Mouse (Mus musculus) ES-CJ7 (cell line): Measurements from ENCODE around the gene Dhx34.

Source experiments
- DNase-seq: peaks from one replicate; pipeline ENCODE4 v3.0.0; 2011; ENCODE audit warnings: low read depth, low spot score

Gene Dhx34

GRCm38 (mm10) chr7:16210862-16211365, 10.9 kb downstream of the Dhx34 start:
- no peak for DNase-seq

DNA sequence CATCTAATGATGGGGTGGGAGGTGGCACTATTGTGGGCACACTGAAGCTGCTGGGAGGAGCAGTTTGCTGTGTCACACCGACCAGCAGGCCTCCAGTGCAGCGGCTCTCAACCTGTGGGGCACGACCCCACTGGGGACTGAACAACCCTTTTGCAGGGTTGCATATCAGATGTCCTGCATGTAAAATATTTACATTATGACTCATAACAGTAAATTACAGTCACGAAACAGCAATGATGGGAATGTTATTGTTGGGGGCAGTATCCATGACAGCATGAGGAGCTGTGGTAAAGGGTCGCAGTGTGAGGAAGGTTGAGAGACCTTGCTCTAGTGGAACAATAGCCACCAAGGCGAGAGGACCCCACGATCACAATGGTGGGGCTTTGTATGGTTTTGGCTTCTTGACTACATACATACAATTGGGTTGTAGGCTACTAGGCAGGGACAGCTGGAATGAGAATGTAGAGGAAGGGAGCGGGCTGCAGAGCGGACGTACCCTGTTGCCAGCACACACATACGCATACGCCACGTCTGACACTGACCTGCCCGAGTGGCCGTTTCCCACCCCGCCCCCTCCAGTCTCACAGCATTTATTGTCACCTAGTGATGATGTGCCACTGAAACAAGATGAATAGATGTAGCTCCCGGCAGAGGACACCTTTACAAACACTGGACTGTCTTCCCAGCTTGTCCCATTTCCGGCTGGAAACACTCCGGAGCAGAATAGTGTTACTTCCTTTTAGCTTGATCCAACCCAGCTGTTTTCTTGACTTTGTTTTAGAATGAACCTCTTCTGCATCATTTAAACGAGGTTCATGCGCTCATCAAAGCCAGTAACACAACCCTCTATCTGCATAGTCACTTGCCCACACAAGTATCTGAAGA, 12.8 kb downstream of the Dhx34 start:
- no peak for DNase-seq

GRCm38 (mm10) chr7:16207496-16207895, 14.3 kb downstream of the Dhx34 start:
- no peak for DNase-seq

DNA sequence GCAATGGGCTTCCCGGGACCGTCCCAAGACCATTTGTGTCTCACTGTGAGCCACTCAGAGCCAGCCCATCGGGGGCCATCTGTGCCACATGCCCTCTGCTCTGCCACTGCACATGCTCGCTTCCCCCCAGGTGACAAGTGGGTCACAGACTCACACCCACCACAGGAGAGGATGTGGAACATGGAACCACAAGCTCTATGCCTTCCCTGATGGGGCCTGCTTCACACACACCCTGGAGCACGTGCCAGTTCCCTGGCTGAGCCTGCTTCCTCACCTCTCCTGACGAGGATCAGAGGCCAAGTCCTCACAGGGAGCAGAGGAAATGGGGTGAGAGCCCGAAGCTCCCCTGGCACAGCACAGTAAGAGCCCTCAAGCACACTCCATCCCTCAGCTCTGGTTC, 14.8 kb downstream of the Dhx34 start:
- no peak for DNase-seq

DNA sequence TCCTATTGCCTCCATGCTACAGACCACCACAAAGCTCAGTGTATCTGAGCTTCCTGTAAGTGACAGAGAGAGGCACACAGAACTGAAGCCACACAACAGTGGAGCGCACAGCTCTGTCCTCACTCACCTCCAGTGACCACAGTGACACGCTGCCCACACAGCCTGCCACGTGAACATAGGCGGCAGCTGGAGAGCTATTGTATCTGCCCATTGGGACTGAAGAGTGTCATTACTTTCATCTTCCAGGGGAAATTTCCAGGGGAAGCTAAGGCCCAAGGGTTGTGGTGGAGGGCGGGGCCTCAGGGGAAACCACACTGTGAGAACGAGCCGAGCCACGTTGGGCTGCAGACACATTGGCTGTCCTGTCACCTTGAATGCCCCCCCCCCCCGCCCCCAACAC, 17.0 kb downstream of the Dhx34 start:
- no peak for DNase-seq

DNA sequence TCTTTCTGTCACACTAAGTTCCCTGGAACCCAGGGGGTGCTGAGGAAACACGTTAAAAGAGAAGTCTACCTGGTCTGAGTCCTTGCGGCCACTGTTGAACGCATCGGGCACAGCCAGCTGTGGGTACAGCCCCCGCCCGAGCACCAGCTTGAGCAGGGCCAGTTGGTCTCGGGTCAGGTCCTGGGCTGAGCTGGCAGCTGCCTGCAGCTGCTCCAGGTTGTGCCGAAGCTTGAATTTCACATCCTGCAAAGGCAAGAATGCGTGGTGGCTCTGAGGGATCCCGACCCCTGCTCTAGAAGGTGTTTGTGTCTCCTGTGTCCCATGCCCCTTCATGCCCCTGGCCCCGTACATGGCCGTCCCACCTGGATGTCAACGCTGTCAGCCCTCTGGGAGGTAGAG, 18.3 kb downstream of the Dhx34 start:
- no peak for DNase-seq

DNA sequence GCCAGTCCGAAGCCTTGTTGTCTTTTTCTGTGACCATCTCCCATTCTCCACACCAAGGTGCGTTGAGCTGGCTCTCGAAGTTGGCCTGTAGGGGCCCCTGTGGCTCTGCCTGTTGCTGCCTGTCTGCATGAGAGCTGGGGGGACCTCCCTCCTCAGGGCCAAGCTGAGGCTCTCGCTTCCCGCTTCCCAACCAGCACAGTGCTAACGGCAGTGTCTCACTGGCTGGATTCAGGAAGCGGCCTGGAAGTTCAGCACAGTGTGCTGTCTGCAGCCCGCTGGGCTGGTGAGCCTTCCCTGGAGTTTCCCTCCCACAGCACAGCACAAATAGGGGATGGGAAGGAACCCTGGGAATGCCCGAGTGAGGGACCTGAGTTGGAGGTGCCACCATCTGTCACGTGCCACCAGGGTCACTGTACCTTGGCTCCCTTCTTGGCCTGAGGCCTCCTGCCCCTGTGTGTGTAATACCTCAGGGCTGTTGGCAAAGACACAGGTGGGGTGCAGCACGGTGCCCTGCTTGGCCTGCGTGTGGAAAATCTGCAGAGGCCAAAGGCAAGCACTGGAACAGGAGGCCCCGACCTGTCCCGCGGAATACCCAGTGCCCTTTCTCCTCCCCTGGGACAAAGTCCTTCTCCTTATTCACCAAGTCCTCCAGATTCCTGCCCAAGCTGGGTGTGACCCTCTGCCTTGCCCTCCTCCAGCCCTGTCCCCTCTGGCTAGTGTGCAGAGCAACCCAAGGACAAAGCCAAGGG, 18.9 kb downstream of the Dhx34 start:
- DNase-seq: no peak

GRCm38 (mm10) chr7:16201136-16201535, 20.7 kb downstream of the Dhx34 start:
- no peak for DNase-seq

- no peak for DNase-seq
Observed at GRCm38 (mm10) chr7:16198540-16198939, 23.3 kb downstream of the Dhx34 start.

- DNase-seq: no peak
Observed at GRCm38 (mm10) chr7:16197166-16197565, 24.7 kb downstream of the Dhx34 start.

DNA sequence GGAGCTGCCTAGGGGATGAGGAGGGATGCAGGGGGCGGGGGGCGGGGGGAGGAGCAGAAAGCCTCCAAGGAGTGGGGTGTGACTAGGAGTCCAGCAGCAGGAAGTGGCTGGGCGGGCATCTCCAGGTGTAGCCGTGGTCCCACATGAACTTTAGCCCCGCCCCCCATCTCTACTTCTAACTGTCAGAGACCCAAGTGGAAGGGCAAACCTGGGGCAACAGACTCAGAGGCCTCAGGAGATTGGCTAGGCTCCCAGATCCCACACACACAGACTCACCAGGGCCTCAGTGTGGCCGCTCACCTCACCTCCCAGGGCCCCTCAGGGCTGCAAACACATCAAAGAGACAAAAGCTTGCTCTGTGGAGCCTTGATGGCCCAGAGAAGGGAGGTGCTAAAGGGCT, 25.2 kb downstream of the Dhx34 start:
- DNase-seq: no peak

GRCm38 (mm10) chr7:16193702-16194101, 28.1 kb downstream of the Dhx34 start:
- no peak for DNase-seq

DNA sequence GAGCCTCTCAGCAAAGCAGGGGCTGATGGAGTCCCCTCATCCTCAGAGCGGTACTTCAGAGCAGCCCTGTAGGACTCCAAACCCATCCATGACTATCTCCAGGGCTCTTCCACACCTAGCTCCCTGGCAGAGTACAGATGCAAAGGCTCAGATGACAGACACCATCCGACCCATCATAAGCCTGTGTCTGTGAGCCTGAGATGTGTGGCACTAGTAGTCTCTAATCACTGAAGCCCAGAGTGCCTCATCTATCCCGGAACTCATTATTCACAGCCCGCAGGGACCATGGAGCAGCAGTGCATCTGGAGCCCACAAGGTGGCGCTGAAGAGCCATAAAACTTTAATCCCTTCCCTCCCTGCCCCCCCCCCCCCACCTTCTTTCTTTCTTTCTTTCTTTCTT, 29.5 kb downstream of the Dhx34 start:
- peak; percentile 58 for DNase-seq

- no peak for DNase-seq
Observed at GRCm38 (mm10) chr7:16187494-16187893, 34.3 kb downstream of the Dhx34 start.

- peak; percentile 59 for DNase-seq
Observed at GRCm38 (mm10) chr7:16183663-16184062, 38.2 kb downstream of the Dhx34 start.

DNA sequence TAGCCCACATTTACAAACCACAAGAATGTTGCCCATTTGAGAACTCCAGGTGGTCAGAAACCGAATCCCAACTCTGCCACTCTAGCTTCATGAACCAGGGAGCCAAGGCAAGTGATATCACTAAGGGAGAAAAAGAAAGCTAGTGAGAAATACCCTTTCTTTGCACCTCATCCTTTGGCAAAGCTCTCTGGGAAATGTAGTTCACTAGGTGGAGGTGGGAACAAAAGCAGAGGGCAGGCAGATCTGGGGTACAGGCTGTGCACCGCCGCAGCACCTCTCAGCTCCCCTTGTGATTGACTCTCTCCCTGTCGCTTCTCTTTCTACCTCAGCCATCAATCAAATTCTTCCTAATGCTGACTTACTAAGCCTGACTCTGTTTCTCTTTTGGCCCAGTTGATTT, 43.7 kb downstream of the Dhx34 start:
- no peak for DNase-seq

DNA sequence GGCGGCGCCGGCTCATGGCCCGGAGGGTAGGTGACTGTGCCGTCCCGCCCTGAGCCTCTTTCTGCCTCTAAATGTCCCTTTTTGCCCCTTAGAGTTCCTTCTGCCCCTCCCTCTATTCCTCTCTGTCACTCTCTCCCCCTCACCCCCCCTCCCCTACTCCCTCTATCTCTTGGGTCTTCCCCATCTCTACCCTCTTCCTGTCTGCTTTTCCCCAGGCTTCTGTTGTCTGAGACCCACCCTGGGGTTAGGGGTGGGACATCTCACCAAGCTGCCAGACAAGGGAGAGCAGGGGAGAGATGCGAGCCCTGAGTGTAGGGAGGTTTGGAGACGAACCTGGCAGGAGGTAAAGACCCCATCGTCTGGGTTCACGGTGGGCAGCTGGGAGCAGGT, 46.3 kb downstream of the Dhx34 start:
- DNase-seq: peak; percentile 15

GRCm38 (mm10) chr7:16174597-16175541, 47.0 kb downstream of the Dhx34 start, which contains the start of gene Meis3:
Meis3 (plus strand) TSS chr7:16175090.
- DNase-seq: peak; percentile 84

DNA sequence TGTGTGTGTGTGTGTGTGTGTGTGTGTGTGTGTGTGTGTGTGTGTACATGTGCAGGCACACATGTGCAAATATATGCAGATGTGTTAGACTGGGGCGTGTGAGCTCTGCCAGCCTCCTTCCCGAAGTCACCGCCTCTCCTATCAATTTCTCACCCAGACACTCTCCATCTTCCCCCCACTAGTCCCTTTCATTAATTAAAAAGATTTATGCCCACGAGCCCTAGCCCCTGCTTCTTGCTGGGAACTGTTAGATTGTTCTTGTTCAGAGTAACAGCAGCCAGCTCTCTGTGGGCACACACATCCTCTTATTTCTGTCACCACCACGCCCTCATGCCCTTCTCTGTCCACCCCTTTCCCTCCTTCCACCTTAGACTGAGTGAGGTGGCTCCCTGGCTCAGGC, 48.7 kb downstream of the Dhx34 start:
- no peak for DNase-seq

GRCm38 (mm10) chr7:16172586-16173140, 49.2 kb downstream of the Dhx34 start:
- DNase-seq: no peak

DNA sequence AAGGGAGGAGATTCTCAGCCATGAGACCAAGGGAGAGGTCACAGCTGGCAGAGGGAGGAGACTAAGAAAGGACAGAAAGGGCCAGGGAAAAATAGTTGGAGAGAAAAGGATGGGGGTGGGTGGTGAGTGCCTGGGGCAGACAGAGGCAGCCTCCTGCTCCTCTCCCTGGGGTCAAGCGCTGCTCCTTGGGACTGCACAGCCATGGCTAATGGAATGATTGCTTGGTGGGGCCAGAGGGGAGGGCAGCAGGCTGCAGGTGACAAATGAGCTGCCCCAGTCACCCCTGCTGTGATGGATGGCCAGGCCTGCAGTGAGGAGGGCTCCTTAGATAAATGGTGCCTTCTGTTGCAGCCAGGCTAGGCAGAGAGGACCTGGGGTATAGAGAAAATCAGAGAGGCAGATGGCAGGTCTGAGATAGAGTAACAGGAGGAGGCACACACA, 49.7 kb downstream of the Dhx34 start:
- no peak for DNase-seq
